Mouse (Mus musculus) megakaryocyte, embryonic 14.5 days (primary cell): Measurements from ENCODE around the gene Ddx24.

Source experiments
- FLI1 ChIP-seq: IDR thresholded peaks from 2 replicates; pipeline ENCODE4 v1.6.1; 2012; ENCODE audit warnings: low read length, inconsistent platforms, mixed read lengths
- GATA1 ChIP-seq: IDR thresholded peaks from 3 replicates; pipeline ENCODE4 v1.6.1; 2012; ENCODE audit warnings: mixed read lengths, low read length, inconsistent platforms, borderline replicate concordance

DNA sequence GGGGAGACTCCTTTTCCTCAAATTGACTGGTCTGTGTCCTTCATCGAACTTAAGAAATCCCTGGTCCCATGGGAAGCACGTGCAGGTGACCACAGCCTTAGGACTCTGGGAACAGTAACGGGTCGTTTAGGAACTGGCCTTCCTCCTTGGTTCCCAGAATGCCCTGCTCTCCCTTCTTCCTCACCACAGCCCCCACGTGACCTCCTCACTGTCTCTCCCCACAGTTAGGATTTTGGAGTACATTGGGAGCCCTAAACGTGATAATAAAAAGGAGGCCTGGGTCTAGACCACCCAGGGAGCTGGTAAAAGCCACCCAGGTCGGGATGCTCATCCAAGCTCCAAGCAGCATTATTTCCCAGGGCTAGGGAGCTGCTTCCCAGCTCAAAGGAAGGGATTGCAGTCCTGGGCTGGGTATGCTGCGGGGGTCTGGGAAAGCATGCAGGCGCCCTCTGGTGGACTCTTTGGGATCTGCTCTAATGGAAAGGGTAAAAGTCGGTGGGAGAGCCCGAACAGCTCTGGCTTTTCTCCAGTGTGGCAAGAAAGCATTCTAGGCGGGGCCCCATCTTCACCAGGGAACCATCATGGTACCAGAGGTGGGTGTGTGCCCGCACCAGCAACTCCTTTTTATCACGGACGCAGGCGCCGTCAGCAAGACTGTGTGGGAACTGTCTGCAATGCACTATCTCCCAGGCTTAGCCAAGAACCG, 57.9 kb downstream of the Ddx24 start:
- TF ChIP-seq GATA1 (no peak), FLI1 (no peak)
